Mouse (Mus musculus) olfactory bulb, adult 2 months (tissue): ENCODE data around the gene Gas2. TPM values are rescaled to one million over a fixed set of nuclear protein-coding genes. Genes with fewer than 3 reads are reported as not detected.

Source experiments
- H3K27ac ChIP-seq: fragments of 200-500 bp; 2 replicates; pipeline ENCODE4 v1.5.1; 2012; ENCODE audit warnings: low read depth, low read length; ENCODE audit not compliant: insufficient read depth
- H3K4me1 ChIP-seq: fragments of 200-500 bp; 2 replicates; pipeline ENCODE4 v1.6.1; 2012; ENCODE audit warnings: low read length; ENCODE audit not compliant: control insufficient read depth, insufficient read depth
- H3K4me3 ChIP-seq: fragments of 200-500 bp; 2 replicates; pipeline ENCODE4 v1.5.1; 2012; ENCODE audit warnings: mild to moderate bottlenecking, low read depth, low read length, moderate library complexity; ENCODE audit not compliant: insufficient read depth
- CTCF ChIP-seq: fragments of 200-500 bp; IDR thresholded peaks from 2 replicates; pipeline ENCODE4 v1.5.1; 2012; ENCODE audit warnings: low read depth, mild to moderate bottlenecking, low read length, moderate library complexity; ENCODE audit not compliant: insufficient read depth
- POLR2A ChIP-seq: fragments of 200-500 bp; IDR thresholded peaks from 2 replicates; pipeline ENCODE4 v1.6.1; 2012; ENCODE audit warnings: mild to moderate bottlenecking, low read depth, low read length, moderate library complexity; ENCODE audit not compliant: insufficient read depth
- WGBS: fragments of 180-500 bp; shearing (Covaris S2); methylation state at CpG from one replicate; pipeline ENCODE4 v1.1.7; 2018; 5-methylcytosine and 5-hydroxymethylcytosine counted together
- polyA plus RNA-seq: library from polyadenylated mRNA; stranded (reverse); fragments of >200 nt; gene quantifications from 2 replicates; pipeline ENCODE4 v1.2.4, GENCODE M21; 2012; ENCODE audit warnings: low replicate concordance; ENCODE audit not compliant: missing spikeins, insufficient read depth, insufficient read length

The Gas2 gene
- polyA plus RNA-seq, 1 experiment = not detected

GRCm38 (mm10) chr7:51840515-51840914 is 21.3 kb upstream of the Gas2 start:
- Histone ChIP-seq H3K4me1 (no peaks in the 10 kb centered on the region), H3K4me3 (no peak overlapping the region), H3K27ac (no peak overlapping the region)
- WGBS = 48% methylated on average over 7 of the region's 7 CpGs
- TF ChIP-seq POLR2A (no peak), CTCF (no peak)

DNA sequence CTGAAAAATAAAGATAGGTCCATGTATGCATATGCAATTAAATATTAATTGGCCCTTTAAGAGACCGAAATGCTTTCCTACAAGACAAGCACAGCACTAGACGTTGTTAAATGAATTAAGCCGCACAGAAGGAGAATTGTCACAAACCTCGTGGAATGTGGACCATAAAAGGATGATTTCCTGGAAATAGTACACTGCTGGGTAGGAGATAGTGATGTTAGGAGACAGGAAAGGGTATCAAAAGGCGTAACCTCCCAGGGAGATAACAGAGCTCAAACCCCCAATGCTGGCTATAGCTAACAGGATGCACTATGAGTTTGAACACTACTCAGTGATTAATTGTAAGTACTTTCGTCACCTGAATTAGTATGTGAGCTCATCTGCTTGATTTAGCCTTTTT is 10.9 kb upstream of the Gas2 start:
- 84% methylated on average over 6 of the region's 6 CpGs for WGBS
- Histone ChIP-seq H3K4me3 (no peak overlapping the region), H3K27ac (no peak overlapping the region), H3K4me1 (no peaks in the 10 kb centered on the region)
- TF ChIP-seq POLR2A (no peak), CTCF (no peak)

DNA sequence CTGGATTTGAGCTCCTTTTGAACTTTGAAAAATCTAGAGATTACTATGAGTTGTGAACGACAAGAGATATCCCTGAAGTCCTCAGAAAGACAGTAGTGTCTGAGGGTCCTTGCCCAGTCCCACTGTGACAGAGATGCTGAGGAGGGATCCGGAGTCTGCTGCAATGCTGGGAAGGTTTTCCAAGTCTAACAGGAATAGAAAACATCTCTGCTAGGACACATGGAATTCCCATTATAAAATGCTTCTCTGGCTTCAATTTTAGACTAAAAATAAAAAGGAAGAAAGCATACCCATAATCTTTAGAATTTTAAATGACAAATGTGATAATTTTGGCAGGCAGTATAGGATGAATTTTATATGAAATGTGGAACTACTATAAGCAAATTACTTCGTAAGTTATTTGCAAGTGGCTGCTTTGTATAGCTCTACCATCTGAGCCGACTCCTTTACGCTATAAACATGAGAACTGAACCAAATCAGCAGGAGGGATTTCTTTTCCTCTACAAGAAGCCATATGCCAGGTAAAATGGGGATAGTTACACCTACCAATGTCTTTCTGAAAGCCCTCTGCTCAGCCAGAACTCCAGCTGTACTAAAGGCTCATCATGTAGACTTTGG is 9.8 kb upstream of the Gas2 start:
- no peak overlapping the region for H3K4me3 ChIP-seq
- 96% methylated on average over 5 of the region's 5 CpGs for WGBS
- no peak for TF ChIP-seq POLR2A
- no peak for TF ChIP-seq CTCF
- H3K27ac ChIP-seq = no peak overlapping the region
- H3K4me1 ChIP-seq = no peaks in the 10 kb centered on the region

GRCm38 (mm10) chr7:51862097-51862492 is 280 bp downstream of the Gas2 start, which contains the start of gene Fancf:
Fancf (minus strand) TSS chr7:51862267.
- Histone ChIP-seq H3K4me3 (peak within 1 kb of the TSS; percentile 84), H3K27ac (peak within 1 kb of the TSS; percentile 83), H3K4me1 (peaks cover 5% of the 10 kb centered on the region)
- TF ChIP-seq POLR2A (peak; percentile 36), CTCF (no peak)
- WGBS = 2% methylated on average over 43 of the region's 43 CpGs

- no peak for TF ChIP-seq CTCF
- TF ChIP-seq POLR2A = no peak
- peaks cover 5% of the 10 kb centered on the region for H3K4me1 ChIP-seq
- H3K27ac ChIP-seq = no peak overlapping the region
- no peak overlapping the region for H3K4me3 ChIP-seq
- WGBS = 81% methylated on average over 3 of the region's 3 CpGs
Measured at GRCm38 (mm10) chr7:51862842-51863241, 1.0 kb downstream of the Gas2 start.

DNA sequence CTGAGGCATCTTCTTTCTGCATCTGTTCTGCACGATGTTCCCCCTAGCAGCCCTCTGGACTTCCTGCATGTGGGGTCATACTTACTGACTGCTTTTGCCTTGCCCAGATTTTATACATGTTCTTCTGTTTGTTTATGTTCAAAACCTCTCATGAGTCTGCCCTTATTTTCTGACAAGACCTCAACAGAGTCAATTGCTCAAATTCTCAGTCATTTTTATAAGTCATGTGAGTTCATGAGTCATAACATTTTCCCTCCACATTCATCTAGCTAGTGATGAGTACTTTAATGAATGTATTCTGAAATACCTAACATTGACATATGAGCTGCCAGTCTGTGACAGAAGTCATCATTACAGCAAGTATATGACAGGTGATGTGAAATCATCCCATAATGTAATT is 3.5 kb downstream of the Gas2 start:
- no peak overlapping the region for H3K27ac ChIP-seq
- 78% methylated on average over 1 of the region's 1 CpGs for WGBS
- H3K4me3 ChIP-seq = no peak overlapping the region
- H3K4me1 ChIP-seq = peaks cover 5% of the 10 kb centered on the region
- TF ChIP-seq CTCF (no peak), POLR2A (no peak)

DNA sequence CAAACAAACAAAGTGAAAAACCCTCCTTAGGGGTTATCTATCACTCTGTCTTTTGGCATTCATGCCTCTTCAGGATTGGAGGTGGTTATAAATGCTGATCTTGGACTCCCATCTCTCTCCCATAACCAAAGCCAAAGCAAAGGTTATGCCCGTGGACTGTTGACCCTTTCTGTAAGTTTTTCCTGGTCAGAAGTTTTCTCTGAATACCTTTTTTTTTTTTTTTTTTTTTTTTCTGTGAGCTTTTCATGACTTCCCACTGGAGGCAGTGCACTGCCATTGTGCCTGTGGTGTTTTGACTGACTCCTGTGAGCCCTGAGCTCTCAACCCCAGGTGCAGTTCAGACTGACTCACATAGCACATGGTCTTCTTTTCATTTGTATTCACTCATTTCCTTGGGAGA is 6.2 kb downstream of the Gas2 start:
- Histone ChIP-seq H3K27ac (no peak overlapping the region), H3K4me1 (no peaks in the 10 kb centered on the region), H3K4me3 (no peak overlapping the region)
- TF ChIP-seq POLR2A (no peak), CTCF (no peak)
- WGBS = 79% methylated on average over 1 of the region's 1 CpGs

DNA sequence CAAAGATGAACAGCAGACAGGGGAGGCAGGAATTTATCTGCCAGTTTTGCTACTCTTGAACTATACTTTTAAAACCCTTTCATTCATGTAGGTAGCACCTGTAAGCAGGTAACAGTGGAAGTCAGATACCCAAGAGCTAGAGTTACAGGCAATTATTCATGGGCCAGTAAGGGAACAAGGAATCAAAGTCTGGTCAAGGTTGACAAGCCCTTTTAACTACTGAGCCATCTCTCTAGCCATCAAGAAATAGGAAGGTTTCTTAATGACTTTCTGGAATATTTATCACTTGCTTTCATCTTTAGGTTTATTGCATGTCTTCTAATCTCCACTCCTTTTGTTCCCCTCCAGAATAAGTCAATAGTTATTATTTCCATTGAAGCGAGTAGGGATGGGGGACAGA is 10.2 kb downstream of the Gas2 start:
- Histone ChIP-seq H3K27ac (no peak overlapping the region), H3K4me3 (no peak overlapping the region), H3K4me1 (no peaks in the 10 kb centered on the region)
- 94% methylated on average over 1 of the region's 1 CpGs for WGBS
- TF ChIP-seq POLR2A = no peak
- no peak for TF ChIP-seq CTCF

- Histone ChIP-seq H3K4me3 (no peak overlapping the region), H3K4me1 (no peaks in the 10 kb centered on the region)
- TF ChIP-seq CTCF = no peak
- no peak for TF ChIP-seq POLR2A
Measured at GRCm38 (mm10) chr7:51872597-51872996, 10.8 kb downstream of the Gas2 start.

GRCm38 (mm10) chr7:51876316-51876715 is 14.5 kb downstream of the Gas2 start:
- Histone ChIP-seq H3K4me1 (peaks cover 10% of the 10 kb centered on the region), H3K4me3 (no peak overlapping the region), H3K27ac (no peak overlapping the region)
- TF ChIP-seq POLR2A (no peak), CTCF (no peak)

More at GRCm38 (mm10) chr7:51872597-51872996, 10.8 kb downstream of the Gas2 start:
- no peak overlapping the region for H3K27ac ChIP-seq
